Mouse (Mus musculus): ENCODE measurements around the gene Bmpr1b. TPM values are rescaled to one million over a fixed set of nuclear protein-coding genes. Genes with fewer than 3 reads are reported as not detected.

The Bmpr1b gene
- polyA plus RNA-seq, 1 experiment, result 0.05 TPM

DNA sequence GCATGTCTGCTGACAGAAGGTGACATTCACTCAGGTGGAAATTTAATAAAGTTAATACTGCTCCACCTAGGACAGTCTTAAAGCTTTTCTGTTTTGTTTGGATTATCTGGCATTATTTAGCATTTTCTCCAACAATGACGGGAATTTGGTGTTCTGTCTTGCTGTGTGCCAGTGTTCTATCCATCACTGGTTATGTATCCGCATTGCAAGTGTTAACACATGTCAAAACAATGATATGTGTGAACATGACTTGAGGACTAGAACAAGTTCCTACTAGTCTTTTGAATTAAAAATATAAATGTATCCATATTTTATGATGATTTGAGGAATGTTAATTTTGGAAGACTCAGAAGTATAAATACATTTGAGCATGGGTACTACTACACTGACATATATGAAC lies 269.7 kb downstream of the Bmpr1b start:
- Histone ChIP-seq H3K4me3 (ENCODE audit: control insufficient read depth, insufficient read depth, low read length) (no peak overlapping the region), H3K36me3 (ENCODE audit: control insufficient read depth, insufficient read depth, low read length) (no peaks in the 10 kb centered on the region), H3K4me1 (replicated peaks; ENCODE audit: control insufficient read depth, insufficient read depth, low read length) (no peaks in the 10 kb centered on the region), H3K27me3 (ENCODE audit: control insufficient read depth, insufficient read depth, low read length) (no peaks in the 10 kb centered on the region), H3K27ac (ENCODE audit: control insufficient read depth, insufficient read depth, low read length) (no peak overlapping the region)
- no peak for DNase-seq
- 96% methylated on average over 2 of the region's 2 CpGs for WGBS
- TF ChIP-seq CTCF (IDR thresholded peaks at IDR 0.05; ENCODE audit: borderline replicate concordance, control insufficient read depth, extremely low read depth, insufficient read depth, low read length, poor library complexity) (no peak), POLR2A (IDR thresholded peaks at IDR 0.05; ENCODE audit: control insufficient read depth, extremely low read depth, insufficient read depth, low read length, poor library complexity) (no peak)

DNA sequence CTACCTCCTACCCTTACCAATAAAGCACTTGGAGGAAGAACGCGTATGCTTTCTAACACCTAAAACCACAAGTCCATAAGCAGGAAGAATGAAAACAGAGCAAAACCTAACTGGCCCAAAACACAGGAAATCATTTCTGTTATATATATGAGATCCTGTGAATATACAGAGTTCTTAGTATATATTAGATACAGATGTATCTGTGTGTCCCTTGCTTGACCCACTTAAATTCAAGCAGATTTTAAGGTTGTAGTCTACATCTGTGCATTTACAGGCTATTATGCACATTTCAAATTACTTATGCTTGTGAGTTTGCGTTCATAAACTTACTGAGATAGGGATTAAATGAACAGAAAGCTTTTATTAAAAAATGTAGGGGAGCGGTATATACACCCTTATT lies 271.5 kb downstream of the Bmpr1b start:
- TF ChIP-seq CTCF (IDR thresholded peaks at IDR 0.05; ENCODE audit: borderline replicate concordance, control insufficient read depth, extremely low read depth, insufficient read depth, low read length, poor library complexity) (no peak), POLR2A (IDR thresholded peaks at IDR 0.05; ENCODE audit: control insufficient read depth, extremely low read depth, insufficient read depth, low read length, poor library complexity) (no peak)
- WGBS, result 57% methylated on average over 4 of the region's 4 CpGs
- Histone ChIP-seq H3K4me3 (ENCODE audit: control insufficient read depth, insufficient read depth, low read length) (no peak overlapping the region), H3K27me3 (ENCODE audit: control insufficient read depth, insufficient read depth, low read length) (no peaks in the 10 kb centered on the region), H3K4me1 (replicated peaks; ENCODE audit: control insufficient read depth, insufficient read depth, low read length) (no peaks in the 10 kb centered on the region), H3K27ac (ENCODE audit: control insufficient read depth, insufficient read depth, low read length) (no peak overlapping the region), H3K36me3 (ENCODE audit: control insufficient read depth, insufficient read depth, low read length) (no peaks in the 10 kb centered on the region)
- no peak for DNase-seq

DNA sequence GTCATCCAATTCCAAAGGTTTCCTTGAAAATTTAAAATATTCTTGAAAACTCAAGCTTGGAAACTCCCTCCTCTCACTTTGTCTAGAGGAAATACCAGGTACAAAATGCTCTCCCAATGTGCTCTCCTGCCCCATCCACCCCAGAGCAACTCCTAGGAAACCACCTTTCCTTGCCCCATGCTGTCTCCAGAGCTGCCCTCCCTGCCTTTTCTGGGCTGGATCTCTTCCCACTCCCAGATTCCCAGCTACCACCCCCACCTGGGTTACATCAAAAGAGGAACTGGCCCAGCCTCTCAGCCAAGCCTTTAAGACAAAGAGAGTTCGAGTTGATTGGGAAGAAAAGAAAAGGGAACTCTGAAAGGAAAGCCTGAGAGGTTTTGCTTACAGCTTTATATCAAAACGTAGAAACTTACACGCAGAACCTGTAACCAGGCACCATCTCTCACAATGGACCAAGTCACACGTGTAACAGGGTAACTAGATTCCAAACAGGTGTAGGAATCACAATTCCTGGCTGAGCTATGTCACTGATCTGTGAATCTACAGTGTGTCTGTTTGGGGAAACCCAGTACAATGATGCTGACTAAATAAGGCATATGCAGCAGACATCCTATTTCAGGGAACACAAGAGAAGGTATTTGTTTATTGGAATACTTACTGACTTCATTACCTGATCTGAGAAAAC lies 272.2 kb downstream of the Bmpr1b start:
- Histone ChIP-seq H3K27ac (ENCODE audit: control insufficient read depth, insufficient read depth, low read length) (no peak overlapping the region), H3K4me1 (replicated peaks; ENCODE audit: control insufficient read depth, insufficient read depth, low read length) (no peaks in the 10 kb centered on the region), H3K4me3 (ENCODE audit: control insufficient read depth, insufficient read depth, low read length) (no peak overlapping the region), H3K36me3 (ENCODE audit: control insufficient read depth, insufficient read depth, low read length) (no peaks in the 10 kb centered on the region), H3K27me3 (ENCODE audit: control insufficient read depth, insufficient read depth, low read length) (no peaks in the 10 kb centered on the region)
- WGBS, result 19% methylated on average over 4 of the region's 4 CpGs
- TF ChIP-seq CTCF (IDR thresholded peaks at IDR 0.05; ENCODE audit: borderline replicate concordance, control insufficient read depth, extremely low read depth, insufficient read depth, low read length, poor library complexity) (no peak), POLR2A (IDR thresholded peaks at IDR 0.05; ENCODE audit: control insufficient read depth, extremely low read depth, insufficient read depth, low read length, poor library complexity) (no peak)
- DNase-seq, result no peak

DNA sequence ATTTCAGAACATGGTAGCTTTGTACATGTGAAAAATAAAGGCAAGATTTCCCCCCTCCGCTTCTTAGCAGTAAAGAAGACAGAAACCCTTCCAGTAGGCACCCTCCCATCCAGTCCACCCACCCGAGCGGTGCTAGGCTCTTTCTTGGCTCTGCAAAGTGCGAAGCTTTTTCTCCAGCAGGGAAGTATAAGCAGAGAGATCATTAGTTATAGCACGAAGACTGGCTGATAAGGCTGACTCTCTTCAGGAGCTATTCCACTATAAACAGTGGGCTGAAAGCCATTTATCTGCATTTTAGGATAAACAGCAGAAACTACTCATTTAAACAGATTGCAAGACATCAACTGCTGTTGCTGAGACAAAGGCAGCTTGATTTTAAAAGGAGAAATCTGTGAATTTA lies 274.1 kb downstream of the Bmpr1b start:
- TF ChIP-seq CTCF (IDR thresholded peaks at IDR 0.05; ENCODE audit: borderline replicate concordance, control insufficient read depth, extremely low read depth, insufficient read depth, low read length, poor library complexity), result no peak
- no peak for TF ChIP-seq POLR2A (IDR thresholded peaks at IDR 0.05; ENCODE audit: control insufficient read depth, extremely low read depth, insufficient read depth, low read length, poor library complexity)
- 95% methylated on average over 5 of the region's 5 CpGs for WGBS
- no peak for DNase-seq
- Histone ChIP-seq H3K36me3 (ENCODE audit: control insufficient read depth, insufficient read depth, low read length) (no peaks in the 10 kb centered on the region), H3K4me1 (replicated peaks; ENCODE audit: control insufficient read depth, insufficient read depth, low read length) (no peaks in the 10 kb centered on the region), H3K27me3 (ENCODE audit: control insufficient read depth, insufficient read depth, low read length) (no peaks in the 10 kb centered on the region), H3K27ac (ENCODE audit: control insufficient read depth, insufficient read depth, low read length) (no peak overlapping the region), H3K4me3 (ENCODE audit: control insufficient read depth, insufficient read depth, low read length) (no peak overlapping the region)

DNA sequence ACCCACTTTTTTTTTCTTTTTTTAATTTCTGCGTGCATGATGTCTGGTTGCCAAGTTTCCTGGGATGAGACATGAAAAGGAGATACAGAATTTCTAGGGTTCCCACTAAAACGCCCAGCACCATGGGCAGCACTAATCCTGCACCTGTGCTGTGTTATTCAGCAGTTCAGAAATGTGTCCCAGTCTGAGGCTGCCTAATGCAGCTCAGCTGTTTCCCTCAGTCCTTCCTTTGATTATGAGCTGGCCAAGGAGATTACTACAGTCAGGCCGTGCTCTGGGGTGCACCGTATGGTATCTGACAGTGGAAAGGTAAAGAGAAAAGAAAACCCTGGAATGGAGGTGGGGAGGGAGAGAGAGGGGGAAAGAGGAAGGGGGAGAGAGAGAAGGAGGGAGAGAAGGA lies 278.6 kb downstream of the Bmpr1b start:
- no peak for TF ChIP-seq POLR2A (IDR thresholded peaks at IDR 0.05; ENCODE audit: control insufficient read depth, extremely low read depth, insufficient read depth, low read length, poor library complexity)
- no peak for TF ChIP-seq CTCF (IDR thresholded peaks at IDR 0.05; ENCODE audit: borderline replicate concordance, control insufficient read depth, extremely low read depth, insufficient read depth, low read length, poor library complexity)
- H3K27me3 ChIP-seq (ENCODE audit: control insufficient read depth, insufficient read depth, low read length), result no peaks in the 10 kb centered on the region
- H3K4me1 ChIP-seq (replicated peaks; ENCODE audit: control insufficient read depth, insufficient read depth, low read length), result no peaks in the 10 kb centered on the region
- 42% methylated on average over 4 of the region's 4 CpGs for WGBS
- no peak overlapping the region for H3K4me3 ChIP-seq (ENCODE audit: control insufficient read depth, insufficient read depth, low read length)
- no peaks in the 10 kb centered on the region for H3K36me3 ChIP-seq (ENCODE audit: control insufficient read depth, insufficient read depth, low read length)
- DNase-seq, result no peak
- no peak overlapping the region for H3K27ac ChIP-seq (ENCODE audit: control insufficient read depth, insufficient read depth, low read length)

DNA sequence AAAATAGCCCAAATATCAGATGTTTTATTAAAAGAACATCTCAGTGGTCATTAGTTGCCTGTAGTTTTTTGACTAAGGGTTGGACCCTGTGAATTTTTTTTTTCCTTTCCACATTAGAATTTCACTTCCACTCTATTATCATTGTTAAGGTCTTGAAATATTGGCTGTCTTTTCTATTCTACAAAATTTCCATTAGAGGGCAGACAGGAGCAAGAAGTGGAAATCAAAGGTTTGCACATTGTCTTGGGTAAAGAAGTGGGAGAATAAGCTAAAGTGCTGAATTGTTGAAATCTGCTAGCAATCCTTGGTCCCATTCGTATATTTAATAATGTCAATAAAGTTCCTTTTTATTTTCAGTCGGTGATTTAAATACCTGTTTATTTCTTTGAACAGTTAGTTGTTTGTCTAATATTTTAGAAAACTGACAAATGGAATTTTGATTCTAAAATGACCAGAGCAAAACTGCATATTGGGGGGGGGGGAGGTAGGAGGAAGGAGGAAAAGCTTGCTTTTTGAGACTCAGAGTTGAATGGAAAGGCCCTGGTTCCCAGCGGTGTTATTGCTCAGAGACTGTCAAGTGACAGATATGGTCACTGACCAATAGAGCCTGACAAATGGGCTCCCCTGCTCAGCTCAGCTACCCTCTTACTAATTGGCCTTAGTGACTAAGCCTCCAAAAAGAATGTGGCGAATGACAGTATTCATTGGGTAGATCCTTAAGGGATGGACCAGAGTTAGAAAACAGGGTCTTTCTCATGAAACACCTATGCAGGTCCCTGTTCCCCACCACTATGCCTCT lies 281.6 kb downstream of the Bmpr1b start:
- no peak for DNase-seq
- Histone ChIP-seq H3K4me3 (ENCODE audit: control insufficient read depth, insufficient read depth, low read length) (no peak overlapping the region), H3K36me3 (ENCODE audit: control insufficient read depth, insufficient read depth, low read length) (no peaks in the 10 kb centered on the region), H3K27ac (ENCODE audit: control insufficient read depth, insufficient read depth, low read length) (no peak overlapping the region), H3K27me3 (ENCODE audit: control insufficient read depth, insufficient read depth, low read length) (no peaks in the 10 kb centered on the region), H3K4me1 (replicated peaks; ENCODE audit: control insufficient read depth, insufficient read depth, low read length) (no peaks in the 10 kb centered on the region)
- WGBS, result 68% methylated on average over 4 of the region's 4 CpGs
- TF ChIP-seq CTCF (IDR thresholded peaks at IDR 0.05; ENCODE audit: borderline replicate concordance, control insufficient read depth, extremely low read depth, insufficient read depth, low read length, poor library complexity) (no peak), POLR2A (IDR thresholded peaks at IDR 0.05; ENCODE audit: control insufficient read depth, extremely low read depth, insufficient read depth, low read length, poor library complexity) (no peak)
